ENCODE assay signal across 27 mouse cellular contexts in the genomic region with DNA sequence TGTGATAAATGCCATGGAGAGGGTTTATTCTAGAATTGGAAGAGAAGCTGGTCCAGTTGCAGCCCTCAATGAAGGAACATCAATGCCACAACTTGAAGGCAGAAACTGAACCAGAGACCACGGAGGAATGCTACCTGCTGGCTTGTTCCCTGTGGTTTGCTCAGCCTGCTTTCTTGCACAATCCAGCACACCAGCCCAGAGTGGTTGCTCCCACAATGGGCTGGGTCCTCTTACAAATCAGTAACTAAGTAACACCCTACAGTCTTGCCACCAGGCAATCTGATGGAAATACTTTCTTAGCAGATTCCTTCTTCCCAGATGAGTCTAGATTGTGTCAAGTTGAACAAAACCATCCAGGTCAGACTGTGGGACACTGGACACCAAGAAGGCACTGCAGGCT. TPM values are rescaled to one million over a fixed set of nuclear protein-coding genes. Genes with fewer than 3 reads are reported as not detected.
DNase-seq lines count a peak whose midpoint lies in the region; TF ChIP-seq lines count a peak whose summit lies in the region.
"Had no signal": no experiment of that assay in that cellular context is flagged by ENCODE, and none has a peak within 500 bp of the region (broad histone marks: within the 10 kb centered on the region; RNA-seq: fewer than 3 reads in every experiment).

No protein-coding gene starts in this region.

- H3K27me3 ChIP-seq in kidney, adult 2 months (replicated peaks; ENCODE audit: control insufficient read depth, insufficient read depth, low read length), result no peaks in the 10 kb centered on the region
- H3K27me3 ChIP-seq: CH12.LX; embryonic facial prominence, embryonic 13.5 days; forebrain, embryonic 12.5 days; heart, embryonic 15.5 days; limb, embryonic 15.5 days; midbrain, embryonic 15.5 days; neural tube, embryonic 13.5 days had no signal

- 42% methylated on average over 1 of the region's 1 CpGs for WGBS in kidney, adult 2 months

- H3K36me3 ChIP-seq in kidney, adult 2 months (ENCODE audit: control insufficient read depth, insufficient read depth, low read length), result no peaks in the 10 kb centered on the region
- H3K36me3 ChIP-seq: embryonic facial prominence, embryonic 13.5 days; forebrain, embryonic 12.5 days; G1E; heart, embryonic 15.5 days; kidney, embryonic 15.5 days; limb, embryonic 15.5 days; midbrain, embryonic 15.5 days; neural tube, embryonic 13.5 days had no signal

- no peak for TF ChIP-seq POLR2A in kidney, adult 2 months (IDR thresholded peaks at IDR 0.05; ENCODE audit: low read depth, low read length)

- DNase-seq in kidney, adult 2 months, result peak; percentile 67
- no peak for DNase-seq in kidney, adult 18-20 months
- DNase-seq in lung, adult 18-20 months, result peak; percentile 45 to 68
- no peak for DNase-seq in lung, postnatal 10 days
- peak; percentile 30 for DNase-seq in NIH3T3 (ENCODE audit: low read depth)
- DNase-seq in yolk sac, embryonic 10.5 days (ENCODE audit: low spot score), result peak; percentile 80
- no peak for DNase-seq in layer of hippocampus, adult 9-10 months (ENCODE audit: low spot score)
- DNase-seq: adrenal gland, postnatal 10 days; cerebellum, adult 18-20 months; cerebellum, postnatal 14 days; heart, postnatal 4 days; left cerebral cortex, postnatal 4 days; retina, postnatal 1 day; right cerebral cortex, postnatal 25 days; thymus, postnatal 25 days had no signal

- no peak overlapping the region for H3K27ac ChIP-seq in kidney, adult 2 months (ENCODE audit: insufficient read depth, low read depth, low read length)
- H3K27ac ChIP-seq: embryonic facial prominence, embryonic 13.5 days; forebrain, embryonic 12.5 days; heart, embryonic 15.5 days; hindbrain, embryonic 14.5 days; kidney, embryonic 15.5 days; limb, embryonic 15.5 days; midbrain, embryonic 15.5 days; neural tube, embryonic 13.5 days had no signal

- H3K4me3 ChIP-seq in kidney, adult 2 months (ENCODE audit: insufficient read depth, low read depth, low read length), result no peak overlapping the region
- H3K4me3 ChIP-seq: embryonic facial prominence, embryonic 13.5 days; erythroblast, embryonic 14.5 days; forebrain, embryonic 12.5 days; heart, embryonic 15.5 days; kidney, embryonic 15.5 days; limb, embryonic 15.5 days; midbrain, embryonic 15.5 days; neural tube, embryonic 13.5 days had no signal

- H3K4me1 ChIP-seq in kidney, adult 2 months (ENCODE audit: control insufficient read depth, insufficient read depth, low read length), result peaks cover 22% of the 10 kb centered on the region

- TF ChIP-seq CTCF in kidney, adult 2 months (conservative IDR thresholded peaks at IDR 0.05; ENCODE audit: insufficient read depth, insufficient read length, low read depth, low read length), result no peak

RNA-seq across cellular contexts. Expression of gene Cryaa, which starts 12.0 kb away (rescaled TPM):
- polyA plus RNA-seq in kidney, adult 2 months (2012; rRNA removed), result 0.86 and 0.99 TPM in 2 replicates
- polyA plus RNA-seq: embryonic facial prominence, embryonic 13.5 days; erythroblast, embryonic 14.5 days; forebrain, embryonic 12.5 days; G1E; heart, embryonic 15.5 days; inflammation-experienced regulatory T-cells, adult 6 months; neural tube, embryonic 13.5 days had no signal

RNA-seq across cellular contexts. Expression of gene U2af1, which starts 30.9 kb away (rescaled TPM):
- 45.0 and 61.3 TPM in 2 replicates for polyA plus RNA-seq in kidney, adult 2 months (2012; rRNA removed)

RNA-seq across cellular contexts. Expression of gene Cbs, which starts 52.6 kb away (rescaled TPM):
- 140 and 154 TPM in 2 replicates for polyA plus RNA-seq in kidney, adult 2 months (2012; rRNA removed)
- polyA plus RNA-seq: G1E had no signal

Comparison
In these comparisons a context has a peak if more than half of its experiments do, and no peak if none do; other contexts are left out.
1. DNase-seq: peak in kidney, adult 2 months (single experiment), lung, adult 18-20 months (2 of 2), NIH3T3 (single experiment) and yolk sac, embryonic 10.5 days (single experiment); none in kidney, adult 18-20 months (single experiment), lung, postnatal 10 days (single experiment) and layer of hippocampus, adult 9-10 months (single experiment).